Mouse (Mus musculus): ENCODE data around the gene S100a8. TPM values are rescaled to one million over a fixed set of nuclear protein-coding genes. Genes with fewer than 3 reads are reported as not detected.

Gene S100a8
- polyA plus RNA-seq, 1 experiment from 2014 or later, result 18.3 TPM

GRCm38 (mm10) chr3:90644220-90644619, 24.6 kb upstream of the S100a8 start:
- Histone ChIP-seq H3K27me3 (ENCODE audit: control insufficient read depth, insufficient read depth, low read length) (no peaks in the 10 kb centered on the region), H3K4me2 (replicated peaks; ENCODE audit: low read depth) (no peak overlapping the region), H3K9me3 (ENCODE audit: control insufficient read depth, low read length) (no peaks in the 10 kb centered on the region), H3K4me1 (replicated peaks; ENCODE audit: control insufficient read depth, insufficient read depth) (no peaks in the 10 kb centered on the region), H3K4me3 (ENCODE audit: low read depth, low read length) (no peak overlapping the region), H3K9ac (ENCODE audit: low read length) (no peak overlapping the region), H3K27ac (replicated peaks) (no peak overlapping the region), H3K36me3 (ENCODE audit: control insufficient read depth, insufficient read depth, low read length) (no peaks in the 10 kb centered on the region)
- TF ChIP-seq CTCF (IDR thresholded peaks at IDR 0.05; ENCODE audit: low read depth), result peak; percentile 75
- no peak for TF ChIP-seq EP300 (optimal IDR thresholded peaks at IDR 0.05)
- peak; percentile 48 for DNase-seq (ENCODE audit: low spot score)
- no peak for ATAC-seq (ENCODE audit: low FRiP score, low TSS enrichment)
- WGBS, result 51% methylated on average over 3 of the region's 3 CpGs

GRCm38 (mm10) chr3:90647291-90647690, 21.5 kb upstream of the S100a8 start:
- DNase-seq (ENCODE audit: low spot score) (peak; percentile 5), ATAC-seq (ENCODE audit: low FRiP score, low TSS enrichment) (no peak)
- 87% methylated on average over 1 of the region's 1 CpGs for WGBS

GRCm38 (mm10) chr3:90648981-90649380, 19.8 kb upstream of the S100a8 start:
- no peaks in the 10 kb centered on the region for H3K9me3 ChIP-seq (ENCODE audit: control insufficient read depth, low read length)
- no peaks in the 10 kb centered on the region for H3K27me3 ChIP-seq (ENCODE audit: control insufficient read depth, insufficient read depth, low read length)
- no peaks in the 10 kb centered on the region for H3K4me1 ChIP-seq (replicated peaks; ENCODE audit: control insufficient read depth, insufficient read depth)
- H3K27ac ChIP-seq (replicated peaks), result no peak overlapping the region
- H3K36me3 ChIP-seq (ENCODE audit: control insufficient read depth, insufficient read depth, low read length), result no peaks in the 10 kb centered on the region
- no peak overlapping the region for H3K4me2 ChIP-seq (replicated peaks; ENCODE audit: low read depth)
- no peak overlapping the region for H3K9ac ChIP-seq (ENCODE audit: low read length)
- no peak for TF ChIP-seq EP300 (optimal IDR thresholded peaks at IDR 0.05)
- no peak for TF ChIP-seq CTCF (IDR thresholded peaks at IDR 0.05; ENCODE audit: low read depth)
- DNase-seq (ENCODE audit: low spot score) (no peak), ATAC-seq (ENCODE audit: low FRiP score, low TSS enrichment) (no peak)
- no peak overlapping the region for H3K4me3 ChIP-seq (ENCODE audit: low read depth, low read length)

More at GRCm38 (mm10) chr3:90647291-90647690, 21.5 kb upstream of the S100a8 start:
- H3K4me1 ChIP-seq (replicated peaks; ENCODE audit: control insufficient read depth, insufficient read depth), result no peaks in the 10 kb centered on the region
- no peak overlapping the region for H3K4me3 ChIP-seq (ENCODE audit: low read depth, low read length)
- H3K9ac ChIP-seq (ENCODE audit: low read length), result no peak overlapping the region
- no peaks in the 10 kb centered on the region for H3K27me3 ChIP-seq (ENCODE audit: control insufficient read depth, insufficient read depth, low read length)
- no peak overlapping the region for H3K27ac ChIP-seq (replicated peaks)
- H3K4me2 ChIP-seq (replicated peaks; ENCODE audit: low read depth), result no peak overlapping the region
- TF ChIP-seq CTCF (IDR thresholded peaks at IDR 0.05; ENCODE audit: low read depth) (no peak), EP300 (optimal IDR thresholded peaks at IDR 0.05) (no peak)
- no peaks in the 10 kb centered on the region for H3K36me3 ChIP-seq (ENCODE audit: control insufficient read depth, insufficient read depth, low read length)
- H3K9me3 ChIP-seq (ENCODE audit: control insufficient read depth, low read length), result no peaks in the 10 kb centered on the region

- no peaks in the 10 kb centered on the region for H3K27me3 ChIP-seq (ENCODE audit: control insufficient read depth, insufficient read depth, low read length)
- H3K36me3 ChIP-seq (ENCODE audit: control insufficient read depth, insufficient read depth, low read length), result no peaks in the 10 kb centered on the region
- no peaks in the 10 kb centered on the region for H3K9me3 ChIP-seq (ENCODE audit: control insufficient read depth, low read length)
- DNase-seq (ENCODE audit: low spot score), result no peak
- ATAC-seq (ENCODE audit: low FRiP score, low TSS enrichment), result no peak
- H3K4me1 ChIP-seq (replicated peaks; ENCODE audit: control insufficient read depth, insufficient read depth), result no peaks in the 10 kb centered on the region
- TF ChIP-seq CTCF (IDR thresholded peaks at IDR 0.05; ENCODE audit: low read depth), result no peak
- no peak for TF ChIP-seq EP300 (optimal IDR thresholded peaks at IDR 0.05)
- H3K4me3 ChIP-seq (ENCODE audit: low read depth, low read length), result no peak overlapping the region
- no peak overlapping the region for H3K4me2 ChIP-seq (replicated peaks; ENCODE audit: low read depth)
- 89% methylated on average over 2 of the region's 2 CpGs for WGBS
- no peak overlapping the region for H3K9ac ChIP-seq (ENCODE audit: low read length)
- H3K27ac ChIP-seq (replicated peaks), result no peak overlapping the region
Observed at GRCm38 (mm10) chr3:90649832-90650231, 18.9 kb upstream of the S100a8 start.

- Histone ChIP-seq H3K36me3 (ENCODE audit: control insufficient read depth, insufficient read depth, low read length) (no peaks in the 10 kb centered on the region), H3K4me2 (replicated peaks; ENCODE audit: low read depth) (no peak overlapping the region), H3K9ac (ENCODE audit: low read length) (no peak overlapping the region), H3K27me3 (ENCODE audit: control insufficient read depth, insufficient read depth, low read length) (no peaks in the 10 kb centered on the region), H3K9me3 (ENCODE audit: control insufficient read depth, low read length) (no peaks in the 10 kb centered on the region), H3K27ac (replicated peaks) (no peak overlapping the region), H3K4me1 (replicated peaks; ENCODE audit: control insufficient read depth, insufficient read depth) (no peaks in the 10 kb centered on the region), H3K4me3 (ENCODE audit: low read depth, low read length) (no peak overlapping the region)
- TF ChIP-seq EP300 (optimal IDR thresholded peaks at IDR 0.05), result no peak
- TF ChIP-seq CTCF (IDR thresholded peaks at IDR 0.05; ENCODE audit: low read depth), result peak; percentile 93
- ATAC-seq (ENCODE audit: low FRiP score, low TSS enrichment) (peak; percentile 76), DNase-seq (ENCODE audit: low spot score) (peak; percentile 79)
- 38% methylated on average over 5 of the region's 5 CpGs for WGBS
Observed at GRCm38 (mm10) chr3:90652878-90653508, 15.8 kb upstream of the S100a8 start.

- H3K4me1 ChIP-seq (replicated peaks; ENCODE audit: control insufficient read depth, insufficient read depth), result no peaks in the 10 kb centered on the region
- no peaks in the 10 kb centered on the region for H3K36me3 ChIP-seq (ENCODE audit: control insufficient read depth, insufficient read depth, low read length)
- no peaks in the 10 kb centered on the region for H3K9me3 ChIP-seq (ENCODE audit: control insufficient read depth, low read length)
- H3K9ac ChIP-seq (ENCODE audit: low read length), result no peak within 1 kb of the TSS
- H3K27ac ChIP-seq (replicated peaks), result no peak within 1 kb of the TSS
- H3K4me2 ChIP-seq (replicated peaks; ENCODE audit: low read depth), result no peak within 1 kb of the TSS
- H3K4me3 ChIP-seq (ENCODE audit: low read depth, low read length), result no peak within 1 kb of the TSS
- H3K27me3 ChIP-seq (ENCODE audit: control insufficient read depth, insufficient read depth, low read length), result no peaks in the 10 kb centered on the region
- ATAC-seq (ENCODE audit: low FRiP score, low TSS enrichment), result no peak
- TF ChIP-seq EP300 (optimal IDR thresholded peaks at IDR 0.05) (no peak), CTCF (IDR thresholded peaks at IDR 0.05; ENCODE audit: low read depth) (no peak)
- no peak for DNase-seq (ENCODE audit: low spot score)
Observed at GRCm38 (mm10) chr3:90653717-90654116, 15.1 kb upstream of the S100a8 start, which contains the start of gene S100a7a. TSS of gene S100a7a (plus strand) at chr3:90654017.

Measured in stomach, postnatal 0 days (tissue).